Comparison of ENCODE assay signal across 10 mouse cellular contexts in the genomic region with DNA sequence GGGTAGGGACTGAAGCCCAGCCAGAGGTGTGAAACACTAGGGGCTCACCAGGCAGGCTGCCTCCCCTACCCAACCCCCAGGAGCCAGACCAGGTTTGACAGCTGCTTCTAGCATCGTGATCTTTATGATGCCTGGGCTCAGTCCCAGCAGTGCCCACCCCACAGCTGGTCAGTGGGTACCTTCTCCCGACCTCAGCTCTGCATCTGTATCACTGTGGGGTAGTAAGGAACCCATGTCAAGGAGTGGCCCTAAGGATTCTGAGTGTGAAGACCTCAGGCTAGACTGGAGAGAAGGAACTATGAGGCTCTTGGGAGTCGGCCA. TPM values are rescaled to one million over a fixed set of nuclear protein-coding genes. Genes with fewer than 3 reads are reported as not detected.
A peak's percentile ranks its signal among the peaks of the same experiment; 100 is the strongest.
DNase-seq lines count a peak whose midpoint lies in the region; ATAC-seq lines count a peak whose summit lies in the region.
"Had no signal": no experiment of that assay in that cellular context is flagged by ENCODE, and none has a peak within 500 bp of the region (broad histone marks: within the 10 kb centered on the region; RNA-seq: fewer than 3 reads in every experiment).

No protein-coding gene starts in this region.

- H3K4me3 ChIP-seq in heart, embryonic 14.5 days (ENCODE audit: control insufficient read depth in 1 of 2, insufficient read depth in 1 of 2, low read depth in 1 of 2, low read length in 2 of 2), result no peak overlapping the region
- no peak overlapping the region for H3K4me3 ChIP-seq in heart, embryonic 12.5 days
- H3K4me3 ChIP-seq in lung, embryonic 15.5 days, result no peak overlapping the region
- no peak overlapping the region for H3K4me3 ChIP-seq in intestine, embryonic 16.5 days (ENCODE audit: low read length)
- no peak overlapping the region for H3K4me3 ChIP-seq in neural tube, embryonic 15.5 days (replicated peaks)

- no peaks in the 10 kb centered on the region for H3K9me3 ChIP-seq in heart, embryonic 14.5 days (ENCODE audit: control insufficient read depth, low read length)
- H3K9me3 ChIP-seq in heart, embryonic 12.5 days (replicated peaks), result no peaks in the 10 kb centered on the region
- no peaks in the 10 kb centered on the region for H3K9me3 ChIP-seq in lung, embryonic 15.5 days
- no peaks in the 10 kb centered on the region for H3K9me3 ChIP-seq in intestine, embryonic 16.5 days (ENCODE audit: control insufficient read depth, low read length)
- no peaks in the 10 kb centered on the region for H3K9me3 ChIP-seq in neural tube, embryonic 15.5 days (replicated peaks)

- no peak overlapping the region; the same call in 1 of the 2 replicates for H3K9ac ChIP-seq in heart, embryonic 14.5 days (ENCODE audit: low read length)
- no peak overlapping the region for H3K9ac ChIP-seq in heart, embryonic 12.5 days
- H3K9ac ChIP-seq in lung, embryonic 15.5 days, result no peak overlapping the region
- H3K9ac ChIP-seq in intestine, embryonic 16.5 days (ENCODE audit: low read depth, low read length), result peak overlapping the region; percentile 16; the same call in 1 of the 2 replicates
- H3K9ac ChIP-seq in neural tube, embryonic 15.5 days (replicated peaks), result no peak overlapping the region

- H3K4me2 ChIP-seq in heart, embryonic 14.5 days (ENCODE audit: low read length), result no peak overlapping the region
- no peak overlapping the region for H3K4me2 ChIP-seq in heart, embryonic 12.5 days
- H3K4me2 ChIP-seq in lung, embryonic 15.5 days, result no peak overlapping the region
- H3K4me2 ChIP-seq in intestine, embryonic 16.5 days (ENCODE audit: low read depth, low read length), result no peak overlapping the region
- H3K4me2 ChIP-seq in neural tube, embryonic 15.5 days, result no peak overlapping the region

- DNase-seq in lung, postnatal 4 days, result no peak
- DNase-seq in adrenal gland, postnatal 10 days, result no peak
- no peak for DNase-seq in urinary bladder, adult 2 months (ENCODE audit: low spot score)
- DNase-seq: cerebellum, adult 2 months had no signal

- WGBS in heart, embryonic 14.5 days, result 35% methylated on average over 3 of the region's 3 CpGs
- WGBS in heart, embryonic 12.5 days, result 38% methylated on average over 3 of the region's 3 CpGs
- WGBS in lung, embryonic 15.5 days, result 18% methylated on average over 3 of the region's 3 CpGs
- WGBS in intestine, embryonic 16.5 days, result 28% methylated on average over 3 of the region's 3 CpGs
- WGBS in neural tube, embryonic 15.5 days, result 34% methylated on average over 3 of the region's 3 CpGs

- ATAC-seq in heart, embryonic 14.5 days (ENCODE audit: insufficient number of reproducible peaks, insufficient read depth, low FRiP score, low read depth), result peak; percentile 21; the same call in 1 of the 2 replicates
- no peak for ATAC-seq in heart, embryonic 12.5 days (ENCODE audit: insufficient number of reproducible peaks, low FRiP score)
- ATAC-seq in lung, embryonic 15.5 days (ENCODE audit: borderline replicate concordance, extremely low read depth, low FRiP score, low TSS enrichment), result no peak
- ATAC-seq in intestine, embryonic 16.5 days, result no peak
- ATAC-seq in neural tube, embryonic 15.5 days (ENCODE audit: low FRiP score), result no peak
- ATAC-seq: lung, postnatal 0 days had no signal

- H3K27me3 ChIP-seq in heart, embryonic 14.5 days (ENCODE audit: control insufficient read depth, insufficient read depth, low read length), result no peaks in the 10 kb centered on the region
- H3K27me3 ChIP-seq in heart, embryonic 12.5 days (replicated peaks), result no peaks in the 10 kb centered on the region
- no peaks in the 10 kb centered on the region for H3K27me3 ChIP-seq in lung, embryonic 15.5 days
- H3K27me3 ChIP-seq in intestine, embryonic 16.5 days (replicated peaks; ENCODE audit: control insufficient read depth, insufficient read depth, low read length), result no peaks in the 10 kb centered on the region
- no peaks in the 10 kb centered on the region for H3K27me3 ChIP-seq in neural tube, embryonic 15.5 days (replicated peaks)

- peaks cover 4 to 34% of the 10 kb centered on the region in 2 experiments for H3K4me1 ChIP-seq in heart, embryonic 14.5 days (ENCODE audit: control insufficient read depth in 2 of 2, insufficient read depth in 2 of 2, low read length in 2 of 2)
- H3K4me1 ChIP-seq in heart, embryonic 12.5 days (replicated peaks), result peaks cover 45% of the 10 kb centered on the region
- H3K4me1 ChIP-seq in lung, embryonic 15.5 days, result peaks cover 22% of the 10 kb centered on the region
- H3K4me1 ChIP-seq in intestine, embryonic 16.5 days (ENCODE audit: control insufficient read depth, insufficient read depth, low read length), result peaks cover 24% of the 10 kb centered on the region
- peaks cover 8% of the 10 kb centered on the region for H3K4me1 ChIP-seq in neural tube, embryonic 15.5 days

- no peak overlapping the region for H3K27ac ChIP-seq in heart, embryonic 14.5 days (replicated peaks in 1 of 2; ENCODE audit: control insufficient read depth in 1 of 2, insufficient read depth in 1 of 2, low read depth in 2 of 2, low read length in 2 of 2)
- no peak overlapping the region for H3K27ac ChIP-seq in heart, embryonic 12.5 days (ENCODE audit: poor library complexity, severe bottlenecking)
- H3K27ac ChIP-seq in lung, embryonic 15.5 days, result 0 out of 2 replicates have a peak overlapping the region, but pooled peaks have one; percentile 30
- H3K27ac ChIP-seq in intestine, embryonic 16.5 days (ENCODE audit: low read length), result peak overlapping the region; percentile 32; the same call in 1 of the 2 replicates
- 0 out of 2 replicates have a peak overlapping the region, but pooled peaks have one; percentile 29 for H3K27ac ChIP-seq in neural tube, embryonic 15.5 days (replicated peaks)

- H3K36me3 ChIP-seq in heart, embryonic 14.5 days (ENCODE audit: control insufficient read depth, insufficient read depth, low read length), result peaks cover 42% of the 10 kb centered on the region
- H3K36me3 ChIP-seq in heart, embryonic 12.5 days, result peaks cover 40% of the 10 kb centered on the region
- peaks cover 39% of the 10 kb centered on the region for H3K36me3 ChIP-seq in lung, embryonic 15.5 days
- H3K36me3 ChIP-seq in intestine, embryonic 16.5 days (ENCODE audit: control insufficient read depth, insufficient read depth, low read length), result peaks cover 15% of the 10 kb centered on the region; the same call in 1 of the 2 replicates
- H3K36me3 ChIP-seq in neural tube, embryonic 15.5 days, result peaks cover 39% of the 10 kb centered on the region

RNA-seq across cellular contexts. Expression of gene Syngr1, which starts 15.8 kb away (rescaled TPM):
- polyA plus RNA-seq in heart, embryonic 14.5 days (2014; fragmentation: Nextera tagmentation; extraction: Ambion mirVana), result 40.7 and 44.5 TPM in 2 replicates
- 17.2 and 19.0 TPM in 2 replicates for polyA plus RNA-seq in heart, embryonic 12.5 days (2016; fragmentation: Nextera tagmentation; extraction: Ambion mirVana)
- polyA plus RNA-seq in lung, embryonic 15.5 days (2015; fragmentation: Nextera tagmentation; extraction: Ambion mirVana), result 18.8 and 20.6 TPM in 2 replicates
- polyA plus RNA-seq in intestine, embryonic 16.5 days (2015; fragmentation: Nextera tagmentation; extraction: Ambion mirVana), result 15.2 and 16.0 TPM in 2 replicates
- 59.3 and 64.6 TPM in 2 replicates for polyA plus RNA-seq in neural tube, embryonic 15.5 days (2015; fragmentation: Nextera tagmentation; extraction: Ambion mirVana)
- 10 to 100 TPM; 30.2 to 35.0 TPM for total RNA-seq in adrenal gland, postnatal 10 days (2021)
- 54.2 and 62.1 TPM in 2 replicates for polyA plus RNA-seq in urinary bladder, adult 2 months (2012; rRNA removed)

RNA-seq across cellular contexts. Expression of gene Rpl3, which starts 16.3 kb away (rescaled TPM):
- polyA plus RNA-seq in heart, embryonic 14.5 days (2014; fragmentation: Nextera tagmentation; extraction: Ambion mirVana), result 763 and 822 TPM in 2 replicates
- polyA plus RNA-seq in heart, embryonic 12.5 days (2016; fragmentation: Nextera tagmentation; extraction: Ambion mirVana), result 601 and 631 TPM in 2 replicates
- 1,053 and 1,095 TPM in 2 replicates for polyA plus RNA-seq in lung, embryonic 15.5 days (2015; fragmentation: Nextera tagmentation; extraction: Ambion mirVana)
- 1,018 and 1,133 TPM in 2 replicates for polyA plus RNA-seq in intestine, embryonic 16.5 days (2015; fragmentation: Nextera tagmentation; extraction: Ambion mirVana)
- 526 and 732 TPM in 2 replicates for polyA plus RNA-seq in neural tube, embryonic 15.5 days (2015; fragmentation: Nextera tagmentation; extraction: Ambion mirVana)
- total RNA-seq in adrenal gland, postnatal 10 days (2021), result 100 to 1,000 TPM; 672 to 709 TPM
- 1,075 and 1,270 TPM in 2 replicates for polyA plus RNA-seq in urinary bladder, adult 2 months (2012; rRNA removed)

RNA-seq across cellular contexts. Expression of gene Tab1, which starts 57.6 kb away (rescaled TPM):
- polyA plus RNA-seq in heart, embryonic 14.5 days (2014; fragmentation: Nextera tagmentation; extraction: Ambion mirVana), result 28.0 and 30.0 TPM in 2 replicates
- polyA plus RNA-seq in heart, embryonic 12.5 days (2016; fragmentation: Nextera tagmentation; extraction: Ambion mirVana), result 30.5 TPM in 2 replicates
- 33.0 and 34.6 TPM in 2 replicates for polyA plus RNA-seq in lung, embryonic 15.5 days (2015; fragmentation: Nextera tagmentation; extraction: Ambion mirVana)
- polyA plus RNA-seq in intestine, embryonic 16.5 days (2015; fragmentation: Nextera tagmentation; extraction: Ambion mirVana), result 28.2 and 29.6 TPM in 2 replicates
- 35.9 and 37.4 TPM in 2 replicates for polyA plus RNA-seq in neural tube, embryonic 15.5 days (2015; fragmentation: Nextera tagmentation; extraction: Ambion mirVana)
- total RNA-seq in adrenal gland, postnatal 10 days (2021), result 10 to 100 TPM; 16.3 to 28.9 TPM
- polyA plus RNA-seq in urinary bladder, adult 2 months (2012; rRNA removed), result 33.5 and 36.7 TPM in 2 replicates

Comparison
In these comparisons a context has a peak if more than half of its experiments do, and no peak if none do; other contexts are left out.
1. H3K27ac ChIP-seq: peak in lung, embryonic 15.5 days (single experiment), intestine, embryonic 16.5 days (single experiment) and neural tube, embryonic 15.5 days (single experiment); none in heart, embryonic 14.5 days (0 of 2) and heart, embryonic 12.5 days (single experiment).